Mouse (Mus musculus): ENCODE data around the gene Fgb.

Fgb gene

GRCm38 (mm10) chr3:83049680-83050079 is at the start of gene Fgb:
Gene Fgb (minus strand): TSS chr3:83049863.
- no peak for DNase-seq

- DNase-seq, result no peak
Measured at GRCm38 (mm10) chr3:83099139-83099538, 49.5 kb upstream of the Fgb start.

GRCm38 (mm10) chr3:83098546-83099034 is 48.9 kb upstream of the Fgb start:
- no peak for DNase-seq

GRCm38 (mm10) chr3:83097586-83097985 is 47.9 kb upstream of the Fgb start:
- DNase-seq, result no peak

GRCm38 (mm10) chr3:83080567-83081055 is 30.9 kb upstream of the Fgb start:
- peak; percentile 40 for DNase-seq

GRCm38 (mm10) chr3:83076563-83076962 is 26.9 kb upstream of the Fgb start:
- peak; percentile 57 for DNase-seq

GRCm38 (mm10) chr3:83070231-83070630 is 20.6 kb upstream of the Fgb start:
- no peak for DNase-seq

GRCm38 (mm10) chr3:83068869-83069268 is 19.2 kb upstream of the Fgb start:
- DNase-seq, result no peak

- DNase-seq, result no peak
Measured at GRCm38 (mm10) chr3:83067920-83068319, 18.3 kb upstream of the Fgb start.

GRCm38 (mm10) chr3:83057046-83057445 is 7.4 kb upstream of the Fgb start:
- DNase-seq, result no peak

GRCm38 (mm10) chr3:83055281-83056038 is 5.8 kb upstream of the Fgb start, which contains the start of gene Plrg1:
Gene Plrg1 (plus strand): TSS chr3:83055522.
- peak; percentile 96 for DNase-seq

- DNase-seq, result no peak
Measured at GRCm38 (mm10) chr3:83054759-83055158, 5.1 kb upstream of the Fgb start.

GRCm38 (mm10) chr3:83053758-83054157 is 4.1 kb upstream of the Fgb start:
- peak; percentile 38 for DNase-seq

- DNase-seq, result no peak
Measured at GRCm38 (mm10) chr3:83053126-83053525, 3.5 kb upstream of the Fgb start.

- DNase-seq, result no peak
Measured at GRCm38 (mm10) chr3:83052102-83052501, 2.4 kb upstream of the Fgb start.

- DNase-seq, result no peak
Measured at GRCm38 (mm10) chr3:83050661-83051060, 998 bp upstream of the Fgb start.

- DNase-seq, result no peak
Measured at GRCm38 (mm10) chr3:83046649-83047048, 3.0 kb downstream of the Fgb start.

GRCm38 (mm10) chr3:83042451-83042850 is 7.2 kb downstream of the Fgb start:
- no peak for DNase-seq

GRCm38 (mm10) chr3:83039666-83040065 is 10.0 kb downstream of the Fgb start:
- DNase-seq, result no peak

- DNase-seq, result no peak
Measured at GRCm38 (mm10) chr3:83038865-83039264, 10.8 kb downstream of the Fgb start.

GRCm38 (mm10) chr3:83033801-83034200 is 15.9 kb downstream of the Fgb start:
- DNase-seq, result no peak

GRCm38 (mm10) chr3:83032746-83033308 is 16.8 kb downstream of the Fgb start:
- DNase-seq, result no peak

- DNase-seq, result no peak
Measured at GRCm38 (mm10) chr3:83030331-83030730, 19.3 kb downstream of the Fgb start.

- DNase-seq, result no peak
Measured at GRCm38 (mm10) chr3:83027546-83028251, 22.0 kb downstream of the Fgb start.
